Mouse (Mus musculus) liver, embryonic 11.5 days (tissue): ENCODE data around the gene Olfr670. TPM values are rescaled to one million over a fixed set of nuclear protein-coding genes. Genes with fewer than 3 reads are reported as not detected.

Source experiments
- polyA plus RNA-seq: library from polyadenylated mRNA; unstranded; fragments of >200 nt; fragmentation: Nextera tagmentation; extraction: Ambion mirVana; gene quantifications from 2 replicates; pipeline ENCODE4 v1.2.1, GENCODE M21; 2014

Olfr670 gene
- polyA plus RNA-seq, 1 experiment from 2014 or later, result not detected

Other genes with a start within 250 kb of the Olfr670 start
- gene Usp17le, start 185.2 kb downstream of the Olfr670 start, polyA plus RNA-seq, result not detected in 2 replicates
- not detected in 2 replicates for gene Usp17lb, start 120.0 kb downstream of the Olfr670 start, polyA plus RNA-seq
- gene Usp17la, start 105.6 kb downstream of the Olfr670 start, polyA plus RNA-seq, result not detected in 2 replicates
- not detected in 2 replicates for gene Olfr665, start 84.6 kb downstream of the Olfr670 start, polyA plus RNA-seq
- gene Olfr666, start 66.7 kb downstream of the Olfr670 start, polyA plus RNA-seq, result not detected in 2 replicates
- not detected in 2 replicates for gene Olfr667, start 41.1 kb downstream of the Olfr670 start, polyA plus RNA-seq
- not detected in 2 replicates for gene Olfr668, start 34.6 kb downstream of the Olfr670 start, polyA plus RNA-seq
- not detected in 2 replicates for gene Olfr669, start 28.4 kb downstream of the Olfr670 start, polyA plus RNA-seq
- gene Olfr671, start 16.5 kb upstream of the Olfr670 start, polyA plus RNA-seq, result not detected in 2 replicates
- gene Olfr672, start 39.4 kb upstream of the Olfr670 start, polyA plus RNA-seq, result not detected in 2 replicates
- not detected in 2 replicates for gene Olfr675, start 65.8 kb upstream of the Olfr670 start, polyA plus RNA-seq
- not detected in 2 replicates for gene Olfr676, start 70.1 kb upstream of the Olfr670 start, polyA plus RNA-seq
- not detected in 2 replicates for gene Olfr677, start 88.8 kb upstream of the Olfr670 start, polyA plus RNA-seq
- not detected in 2 replicates for gene Olfr678, start 101.9 kb upstream of the Olfr670 start, polyA plus RNA-seq
- not detected in 2 replicates for gene Olfr679, start 118.6 kb upstream of the Olfr670 start, polyA plus RNA-seq
- gene Olfr680-ps1, start 130.2 kb upstream of the Olfr670 start, polyA plus RNA-seq, result not detected in 2 replicates
- not detected in 2 replicates for gene Olfr681, start 154.2 kb upstream of the Olfr670 start, polyA plus RNA-seq
- not detected in 2 replicates for gene Olfr683, start 184.4 kb upstream of the Olfr670 start, polyA plus RNA-seq
- gene Olfr684, start 201.0 kb upstream of the Olfr670 start, polyA plus RNA-seq, result not detected in 2 replicates
- gene Olfr685, start 223.4 kb upstream of the Olfr670 start, polyA plus RNA-seq, result not detected in 2 replicates
- not detected in 2 replicates for gene Olfr686, start 244.9 kb upstream of the Olfr670 start, polyA plus RNA-seq